In the genomic region with DNA sequence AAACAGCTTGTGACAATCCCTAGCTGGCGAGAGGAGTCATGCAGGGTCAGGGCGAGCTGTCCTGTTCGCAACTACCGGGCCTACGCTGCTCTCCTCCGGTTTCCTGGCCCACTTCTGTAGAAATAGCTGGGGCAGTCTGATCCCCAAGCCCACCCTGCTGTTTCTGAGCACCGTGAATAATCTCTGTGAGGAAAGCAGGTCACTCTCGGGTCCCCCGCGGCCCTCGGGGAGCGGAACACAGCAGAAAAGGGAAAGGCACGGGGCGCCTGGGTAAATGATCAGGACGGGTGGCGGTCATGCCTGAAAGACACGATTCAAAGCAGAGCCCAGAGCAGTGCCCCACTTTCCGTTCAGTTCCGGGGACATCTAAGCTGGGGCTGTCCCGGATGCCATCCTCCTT, we compare ENCODE assay signal across 10 mouse cellular contexts.
DNase-seq lines count a peak whose midpoint lies in the region; ATAC-seq and TF ChIP-seq lines count a peak whose summit lies in the region.
"Had no signal": no experiment of that assay in that cellular context is flagged by ENCODE, and none has a peak within 500 bp of the region (broad histone marks: within the 10 kb centered on the region; RNA-seq: fewer than 3 reads in every experiment).

No protein-coding gene starts in this region.

- H3K4me3 ChIP-seq in heart, embryonic 14.5 days (ENCODE audit: control insufficient read depth in 1 of 2, insufficient read depth in 1 of 2, low read depth in 1 of 2, low read length in 2 of 2), result no peak overlapping the region
- peak overlapping the region; percentile 26 for H3K4me3 ChIP-seq in E14TG2a.4 (replicated peaks; ENCODE audit: low read length)
- no peak overlapping the region for H3K4me3 ChIP-seq in hindbrain, embryonic 12.5 days
- H3K4me3 ChIP-seq in midbrain, embryonic 12.5 days, result peak overlapping the region; percentile 9; the same call in 1 of the 2 replicates

- no peak for TF ChIP-seq CTCF in E14TG2a.4 (conservative IDR thresholded peaks at IDR 0.05; ENCODE audit: low read length)

- no peak for ATAC-seq in heart, embryonic 14.5 days (ENCODE audit: insufficient number of reproducible peaks, insufficient read depth, low FRiP score, low read depth)
- ATAC-seq in hindbrain, embryonic 12.5 days (ENCODE audit: low FRiP score), result no peak
- ATAC-seq in midbrain, embryonic 12.5 days (ENCODE audit: low FRiP score, low read depth), result no peak; the same call in 1 of the 2 replicates
- ATAC-seq: CD4-positive, CD25-positive, alpha-beta regulatory T cell, adult 4 months had no signal

- WGBS in heart, embryonic 14.5 days, result 13% methylated on average over 20 of the region's 20 CpGs
- WGBS in hindbrain, embryonic 12.5 days, result 9% methylated on average over 20 of the region's 20 CpGs
- 14% methylated on average over 20 of the region's 20 CpGs for WGBS in midbrain, embryonic 12.5 days

- no peaks in the 10 kb centered on the region for H3K36me3 ChIP-seq in heart, embryonic 14.5 days (ENCODE audit: control insufficient read depth, insufficient read depth, low read length)
- no peaks in the 10 kb centered on the region for H3K36me3 ChIP-seq in E14TG2a.4 (ENCODE audit: insufficient read depth, low read length)
- H3K36me3 ChIP-seq in hindbrain, embryonic 12.5 days, result no peaks in the 10 kb centered on the region
- no peaks in the 10 kb centered on the region for H3K36me3 ChIP-seq in midbrain, embryonic 12.5 days

- no peaks in the 10 kb centered on the region; a peak in 1 of 4 replicates for H3K4me1 ChIP-seq in heart, embryonic 14.5 days (ENCODE audit: control insufficient read depth in 2 of 2, insufficient read depth in 2 of 2, low read length in 2 of 2)
- peaks cover 56% of the 10 kb centered on the region for H3K4me1 ChIP-seq in E14TG2a.4 (replicated peaks; ENCODE audit: low read depth, low read length)
- H3K4me1 ChIP-seq in hindbrain, embryonic 12.5 days, result peaks cover 20% of the 10 kb centered on the region
- peaks cover 17% of the 10 kb centered on the region for H3K4me1 ChIP-seq in midbrain, embryonic 12.5 days

- peak overlapping the region; percentile 22 for H3K4me2 ChIP-seq in heart, embryonic 14.5 days (ENCODE audit: low read length)
- H3K4me2 ChIP-seq in hindbrain, embryonic 12.5 days (replicated peaks), result peak overlapping the region; percentile 34
- H3K4me2 ChIP-seq in midbrain, embryonic 12.5 days (replicated peaks), result peak overlapping the region; percentile 34

- no peak for DNase-seq in heart, postnatal 14 days
- no peak for DNase-seq in adrenal gland, postnatal 25 days
- DNase-seq in adrenal gland, postnatal 14 days, result no peak
- no peak for DNase-seq in adrenal gland, adult 2 months
- DNase-seq: right cerebral cortex, postnatal 14 days had no signal

- H3K9ac ChIP-seq in heart, embryonic 14.5 days (ENCODE audit: low read length), result no peak overlapping the region
- no peak overlapping the region for H3K9ac ChIP-seq in hindbrain, embryonic 12.5 days
- H3K9ac ChIP-seq in midbrain, embryonic 12.5 days (replicated peaks), result no peak overlapping the region

- H3K27ac ChIP-seq in heart, embryonic 14.5 days (replicated peaks in 1 of 2; ENCODE audit: control insufficient read depth in 1 of 2, insufficient read depth in 1 of 2, low read depth in 2 of 2, low read length in 2 of 2), result no peak overlapping the region
- H3K27ac ChIP-seq in hindbrain, embryonic 12.5 days, result no peak overlapping the region
- H3K27ac ChIP-seq in midbrain, embryonic 12.5 days (replicated peaks), result no peak overlapping the region; the same call in 1 of the 2 replicates

- intact Hi-C loops in heart, postnatal 14 days (cut with DNase I), result no loop called here

- peaks cover 64% of the 10 kb centered on the region for H3K27me3 ChIP-seq in heart, embryonic 14.5 days (ENCODE audit: control insufficient read depth, insufficient read depth, low read length)
- peaks cover 25% of the 10 kb centered on the region for H3K27me3 ChIP-seq in E14TG2a.4 (ENCODE audit: insufficient read depth, low read length)
- peaks cover 18% of the 10 kb centered on the region; the same call in 1 of the 2 replicates for H3K27me3 ChIP-seq in hindbrain, embryonic 12.5 days
- H3K27me3 ChIP-seq in midbrain, embryonic 12.5 days, result peaks cover 20% of the 10 kb centered on the region

- no peaks in the 10 kb centered on the region for H3K9me3 ChIP-seq in heart, embryonic 14.5 days (ENCODE audit: control insufficient read depth, low read length)
- H3K9me3 ChIP-seq in E14TG2a.4 (ENCODE audit: low read length), result no peaks in the 10 kb centered on the region
- H3K9me3 ChIP-seq in hindbrain, embryonic 12.5 days (replicated peaks), result no peaks in the 10 kb centered on the region; the same call in 1 of the 2 replicates
- peaks cover 4% of the 10 kb centered on the region; the same call in 1 of the 2 replicates for H3K9me3 ChIP-seq in midbrain, embryonic 12.5 days

Comparison
In these comparisons a context has a peak if more than half of its experiments do, and no peak if none do; other contexts are left out.
1. H3K4me3 ChIP-seq: peak in E14TG2a.4 (single experiment) and midbrain, embryonic 12.5 days (single experiment); none in heart, embryonic 14.5 days (0 of 2) and hindbrain, embryonic 12.5 days (single experiment).
2. Peak in every context shown above with its lines, with median percentiles within 50 percentile points of each other: H3K4me2 ChIP-seq.